Mouse (Mus musculus) c-Kit-positive CD71-negative TER-119-negative erythroid progenitor cells, embryonic 14.5 days (primary cell): ENCODE data around the gene Lrrc26.

Experiments used
- DNase-seq: peaks from one replicate; pipeline ENCODE4 v3.0.0-alpha.2; 2013; ENCODE audit warnings: low read depth

Gene Lrrc26

DNA sequence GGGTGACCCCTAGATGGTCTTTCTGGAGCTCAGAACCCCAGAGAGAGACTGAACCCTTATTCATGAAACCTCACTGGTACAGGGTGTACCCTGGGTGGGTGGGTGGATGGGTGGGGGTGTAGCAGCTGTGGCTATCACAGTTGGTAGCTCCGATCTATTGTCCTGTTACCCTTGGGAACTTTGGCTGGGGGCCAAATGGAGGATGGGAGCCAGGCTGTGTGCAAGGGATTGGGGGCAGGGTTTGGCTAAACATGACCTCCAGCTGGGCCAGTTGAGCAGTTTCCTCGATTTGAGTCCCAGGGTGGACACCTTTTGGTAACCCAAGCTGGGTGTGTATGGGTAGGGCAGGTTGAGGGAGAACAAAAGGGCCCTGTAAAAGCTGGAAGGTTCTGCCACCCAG, 23.0 kb upstream of the Lrrc26 start:
- DNase-seq, result no peak

DNA sequence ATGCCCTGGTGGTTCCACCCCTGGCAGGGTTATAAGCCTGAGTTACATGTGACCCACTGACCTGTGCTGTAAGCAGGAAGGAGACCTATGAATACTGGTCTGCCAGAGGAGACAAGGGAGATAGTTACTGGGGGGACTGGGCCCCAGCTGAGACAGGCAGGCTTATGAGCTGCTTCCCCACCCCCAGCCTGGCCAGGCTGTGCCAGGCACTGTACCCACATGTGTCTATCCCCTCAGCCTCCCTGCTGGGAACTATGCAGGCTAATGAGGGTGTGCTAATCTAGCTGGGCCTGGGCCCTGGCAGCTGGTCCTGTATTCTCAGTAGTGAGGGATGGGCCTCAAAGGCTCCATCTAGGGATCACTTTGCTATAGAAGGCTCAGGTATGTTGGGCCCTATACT, 22.5 kb upstream of the Lrrc26 start:
- no peak for DNase-seq

DNA sequence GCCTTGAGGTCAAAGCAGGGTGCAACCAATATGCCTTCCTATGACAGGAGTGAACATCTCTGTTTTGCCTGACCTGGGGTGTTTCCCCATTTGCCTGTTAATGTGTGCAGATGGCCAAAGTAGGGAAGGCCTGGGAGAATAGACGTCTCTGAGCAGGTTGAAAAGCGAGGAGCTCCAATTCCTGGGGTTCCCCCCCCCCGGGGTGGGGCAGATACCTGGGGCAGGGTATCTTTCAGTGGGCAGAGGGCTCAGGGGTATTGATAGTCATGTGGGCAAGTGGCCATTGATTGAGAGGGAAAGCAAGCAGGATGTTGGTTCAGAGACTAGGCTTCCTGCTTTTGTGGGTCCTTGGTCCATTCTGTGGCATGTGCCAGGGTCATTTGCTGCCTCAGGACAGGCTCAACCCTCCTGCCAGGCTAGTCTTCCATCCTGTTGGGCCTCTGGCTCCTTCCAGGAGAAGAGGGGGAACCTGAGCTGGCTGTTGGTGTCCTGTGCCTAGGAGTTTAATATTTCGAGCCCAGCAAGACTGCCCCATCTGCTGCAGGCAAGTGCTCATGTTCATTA, 21.9 kb upstream of the Lrrc26 start:
- no peak for DNase-seq

DNA sequence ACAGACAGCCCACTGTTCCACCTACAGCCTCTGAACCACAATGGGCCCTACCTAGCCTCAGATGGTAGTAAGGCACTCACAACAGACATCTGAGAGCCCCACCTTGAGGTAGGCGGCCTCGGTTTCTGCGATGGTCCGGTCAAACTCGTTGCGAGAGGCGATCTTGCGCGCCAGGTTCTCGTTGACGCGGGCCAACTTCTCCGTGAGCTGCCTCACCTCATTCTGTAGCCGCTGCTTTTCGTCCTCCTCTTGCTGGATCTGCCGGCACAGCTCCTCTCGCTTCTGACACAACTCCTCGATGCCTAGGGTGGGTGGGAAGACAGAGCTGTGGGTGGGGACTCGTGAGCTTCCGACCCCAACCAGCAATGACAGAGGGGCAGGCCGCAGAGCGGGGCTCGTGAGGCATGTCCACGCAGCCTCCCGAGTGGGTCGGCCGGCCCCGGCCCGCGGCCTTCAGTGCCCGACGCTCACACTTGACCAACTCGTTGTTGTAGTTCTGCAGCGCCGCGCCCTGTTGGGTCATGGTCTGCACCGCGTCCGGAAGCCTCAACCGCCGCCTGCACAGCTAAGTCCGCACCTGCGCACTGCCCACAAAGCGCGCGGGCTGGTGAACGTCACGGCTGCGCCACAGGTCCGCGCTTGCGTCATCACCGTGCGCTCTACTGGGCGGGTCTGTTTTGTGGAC, 17.7 kb upstream of the Lrrc26 start, which contains the start of the genes Ssna1 and Anapc2:
Gene Ssna1 (minus strand): TSS at position 612 of the 685 bp plus-strand sequence.
Gene Anapc2 (plus strand): TSS at position 652 of the 685 bp plus-strand sequence.
- peak; percentile 98 for DNase-seq

- no peak for DNase-seq
These were observed 17.2 kb upstream of the Lrrc26 start for GRCm38 (mm10) chr2:25272515-25272914.

GRCm38 (mm10) chr2:25273010-25273409, 16.7 kb upstream of the Lrrc26 start:
- DNase-seq, result no peak

DNA sequence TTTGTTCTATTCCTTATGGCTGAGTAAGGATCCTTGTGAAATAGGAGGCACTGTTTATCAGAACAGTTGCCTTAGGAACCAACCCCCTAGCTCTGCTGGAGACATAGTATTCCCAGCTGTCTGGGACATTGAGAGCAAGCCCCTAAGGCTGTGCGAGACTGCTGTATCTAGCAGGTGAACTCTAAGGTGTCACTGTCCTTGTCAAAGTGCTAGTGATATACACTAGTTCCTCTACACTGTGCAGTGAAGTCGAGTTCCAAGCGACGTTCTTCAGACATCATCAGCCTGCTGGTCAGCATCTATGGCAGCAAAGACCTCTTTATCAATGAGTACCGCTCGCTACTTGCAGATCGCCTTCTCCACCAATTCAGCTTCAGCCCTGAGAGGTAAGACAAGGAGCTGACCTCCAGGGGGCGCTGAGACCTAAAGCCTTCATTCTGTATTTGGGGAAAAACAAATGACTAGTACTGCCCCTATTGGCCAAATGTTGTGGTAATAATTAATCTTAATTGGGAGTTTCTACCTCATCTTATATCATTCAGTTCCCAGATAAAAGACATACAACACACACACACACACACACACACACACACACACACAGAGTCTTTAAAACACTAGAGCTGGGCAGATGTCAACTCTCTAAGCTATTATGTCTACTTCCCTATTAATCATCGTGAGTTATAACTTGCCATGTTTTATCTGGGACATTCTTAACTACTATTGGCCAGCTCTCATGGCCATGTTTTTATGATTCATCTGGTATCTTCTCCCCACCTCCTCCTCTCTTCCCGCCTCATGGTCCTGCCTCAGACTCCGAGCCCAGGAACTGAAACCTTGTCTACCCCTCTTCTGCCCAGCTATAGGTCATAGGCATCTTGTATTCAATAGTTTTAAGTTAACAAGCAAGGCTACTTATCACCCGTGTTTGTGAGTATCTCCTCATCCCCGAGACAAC, 10.5 kb upstream of the Lrrc26 start:
- DNase-seq, result peak; percentile 94

- no peak for DNase-seq
These were observed 4.2 kb upstream of the Lrrc26 start for GRCm38 (mm10) chr2:25285551-25285950.

DNA sequence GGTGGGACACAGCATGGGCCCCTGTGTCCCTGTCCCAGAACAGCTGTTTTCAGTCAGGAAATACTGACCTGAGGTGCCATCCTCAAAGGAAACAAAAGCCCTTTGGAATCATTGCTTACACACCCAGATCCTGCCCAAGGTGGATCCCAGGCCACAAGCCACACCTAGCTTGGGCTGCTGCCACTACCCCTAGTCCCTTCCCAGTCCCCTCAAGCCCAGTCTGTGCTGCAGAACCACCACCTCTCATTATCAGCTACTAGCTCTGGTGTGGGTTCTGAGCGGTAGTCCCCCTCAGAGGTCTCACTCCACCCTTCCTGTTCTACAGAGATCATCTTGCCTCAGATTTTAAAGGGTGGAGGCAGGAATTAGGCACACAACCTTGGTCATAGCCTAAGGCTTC, 3.4 kb upstream of the Lrrc26 start:
- no peak for DNase-seq

- DNase-seq, result no peak
These were observed 2.7 kb upstream of the Lrrc26 start for GRCm38 (mm10) chr2:25286837-25287636.

DNA sequence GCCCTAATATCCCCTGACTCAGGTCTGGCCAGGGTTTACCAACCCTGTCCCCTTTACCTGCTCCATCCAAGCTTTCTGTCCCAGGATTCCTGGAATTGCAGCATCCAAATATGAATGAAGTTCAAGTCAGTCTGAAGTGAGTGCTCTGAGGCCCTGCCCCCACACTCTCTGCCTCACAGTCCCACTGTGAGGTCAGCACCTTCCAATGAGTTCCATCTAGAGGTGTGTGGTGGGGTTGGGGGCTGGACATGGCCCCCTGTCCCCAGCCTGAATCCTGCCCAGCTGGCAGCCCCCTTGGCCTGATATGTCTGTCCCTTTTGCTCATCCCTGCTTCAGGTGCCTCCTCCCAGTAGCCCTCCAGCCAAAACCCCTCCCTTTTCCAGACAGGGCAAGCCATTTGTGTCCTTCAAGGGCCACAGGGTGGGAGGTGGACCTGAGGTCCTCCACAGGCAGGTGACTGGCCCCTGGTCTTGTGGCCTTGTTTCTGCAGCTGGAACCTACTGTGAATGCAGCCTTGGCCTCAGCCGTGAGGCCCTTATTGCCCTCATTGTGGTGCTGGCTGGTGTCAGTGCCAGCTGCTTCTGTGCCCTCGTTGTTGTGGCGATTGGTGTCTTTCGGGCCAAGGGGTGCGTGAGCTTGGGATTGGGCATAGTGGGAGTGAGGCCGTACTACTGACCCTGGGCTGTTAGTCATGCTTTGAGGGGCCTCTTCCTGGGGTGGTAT, 1.6 kb upstream of the Lrrc26 start, which contains the start of gene Tmem210:
Gene Tmem210 (plus strand): TSS at position 219 of the 723 bp plus-strand sequence.
- DNase-seq, result no peak

- DNase-seq, result no peak
These were observed 875 bp upstream of the Lrrc26 start for GRCm38 (mm10) chr2:25288734-25289345.

- DNase-seq, result no peak
These were observed 543 bp downstream of the Lrrc26 start for GRCm38 (mm10) chr2:25290101-25290815.

DNA sequence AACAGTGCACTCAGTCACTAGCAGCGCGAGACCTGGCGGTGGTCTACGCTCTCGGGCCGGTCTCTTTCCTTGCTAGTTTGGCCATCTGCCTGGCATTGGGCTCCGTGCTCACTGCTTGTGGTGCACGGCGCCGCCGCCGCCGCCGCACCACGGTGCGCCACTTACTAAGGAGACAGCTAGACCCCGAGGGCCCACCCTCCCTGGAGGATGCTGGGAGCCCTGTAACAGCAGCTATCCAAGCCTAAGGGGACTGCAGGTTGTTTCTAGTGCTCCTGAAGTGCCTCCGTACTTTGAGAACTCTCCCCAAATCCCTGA, 1.1 kb downstream of the Lrrc26 start:
- DNase-seq, result no peak

DNA sequence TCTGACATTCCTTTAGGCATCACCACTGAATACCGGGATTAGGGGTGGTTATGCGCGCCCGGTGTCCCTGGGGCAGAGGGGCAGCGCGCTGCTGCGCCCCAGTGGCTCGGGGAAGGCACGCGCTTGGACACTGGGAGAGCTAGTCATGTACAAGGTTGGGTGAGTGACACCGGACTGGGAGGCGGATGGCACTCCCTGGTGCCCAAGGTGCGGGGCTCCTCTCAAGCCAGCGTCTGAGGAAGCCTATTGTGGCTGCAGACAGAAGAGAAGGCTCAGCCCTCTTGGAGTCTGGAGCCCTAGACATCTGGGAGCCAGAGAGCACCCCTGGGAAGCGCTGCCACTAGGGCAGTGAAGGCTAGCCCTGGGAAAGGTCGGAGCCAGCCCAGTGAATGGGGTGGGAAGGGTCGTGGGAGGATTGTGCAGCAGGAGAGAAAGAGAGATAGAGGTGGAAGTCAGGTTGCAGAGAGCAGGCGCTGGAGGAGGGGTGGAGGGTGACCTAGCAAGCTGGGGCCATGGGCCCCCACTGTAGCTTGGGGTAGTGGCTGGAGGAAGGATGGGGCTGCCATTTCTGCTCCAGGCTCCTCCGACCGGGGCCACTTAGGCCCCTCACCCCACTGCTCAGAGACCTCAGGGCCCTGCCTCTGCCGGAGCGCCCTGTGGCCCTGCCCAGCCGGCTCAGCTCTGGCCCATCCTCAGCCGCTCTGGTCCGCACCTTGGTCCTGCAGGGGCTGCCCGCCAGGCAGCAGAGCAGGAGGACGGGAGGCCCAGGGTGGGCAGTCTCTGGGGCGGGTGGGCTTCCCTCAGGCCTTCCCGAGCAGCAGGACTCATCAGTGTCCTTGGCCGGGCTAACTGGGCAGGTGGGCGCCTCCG, 1.7 kb downstream of the Lrrc26 start:
- DNase-seq, result no peak

- no peak for DNase-seq
These were observed 2.4 kb downstream of the Lrrc26 start for GRCm38 (mm10) chr2:25292054-25292544.

GRCm38 (mm10) chr2:25292856-25293255, 3.1 kb downstream of the Lrrc26 start:
- DNase-seq, result peak; percentile 63

DNA sequence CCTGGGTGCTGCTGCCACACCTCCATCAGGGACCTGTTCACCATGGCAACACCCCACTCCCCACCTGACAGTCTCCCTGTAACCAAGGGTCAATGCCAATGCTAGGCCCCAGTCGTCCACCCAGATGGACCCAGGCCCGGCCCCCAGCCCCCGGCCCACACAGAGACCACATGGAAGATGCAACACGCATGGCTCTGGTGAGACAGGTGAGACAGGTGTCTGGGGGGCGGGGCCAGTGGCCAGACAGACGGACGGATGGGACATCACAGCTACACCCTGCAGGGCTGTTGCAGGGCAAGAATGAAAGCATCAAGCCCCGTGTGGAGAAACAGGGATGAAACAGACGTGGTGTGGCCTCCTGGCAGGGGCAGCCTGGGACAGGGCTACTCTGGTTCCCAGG, 4.0 kb downstream of the Lrrc26 start:
- DNase-seq, result no peak

DNA sequence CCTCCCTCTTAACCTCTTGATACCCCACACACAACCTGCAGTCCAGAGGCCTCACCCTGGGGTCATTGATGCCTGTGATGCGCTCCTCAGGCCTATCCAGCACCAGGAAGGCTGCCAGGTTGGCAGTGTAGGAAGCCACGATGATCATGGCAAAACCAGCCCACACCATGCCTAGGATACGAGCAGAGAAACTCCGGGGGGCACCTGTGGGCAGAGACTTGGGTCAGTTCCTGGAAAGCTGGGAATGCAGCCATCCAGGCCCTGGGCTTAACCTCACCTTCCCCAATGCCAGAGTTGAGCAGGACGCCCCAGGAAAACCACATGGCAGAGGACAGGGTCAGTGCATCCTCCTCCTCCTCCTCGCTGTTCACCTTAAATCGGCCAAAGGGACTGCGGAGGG, 7.4 kb downstream of the Lrrc26 start:
- no peak for DNase-seq
